Mouse (Mus musculus) small intestine, adult 2 months (tissue): ENCODE results near the gene Cdc20. TPM values are rescaled to one million over a fixed set of nuclear protein-coding genes. Genes with fewer than 3 reads are reported as not detected.

Experiments
- H3K27ac ChIP-seq: fragments of 200-500 bp; 2 replicates; pipeline ENCODE4 v1.5.1; 2012; ENCODE audit warnings: low read depth, low read length, control low read depth, inconsistent platforms; ENCODE audit not compliant: insufficient read depth
- H3K27me3 ChIP-seq: fragments of 200-500 bp; 2 replicates; pipeline ENCODE4 v1.6.1; 2012; ENCODE audit warnings: mild to moderate bottlenecking, moderate library complexity, low read length, inconsistent platforms; ENCODE audit not compliant: control insufficient read depth, insufficient read depth
- H3K36me3 ChIP-seq: fragments of 200-500 bp; 2 replicates; pipeline ENCODE4 v1.6.1; 2012; ENCODE audit warnings: mild to moderate bottlenecking, low read length, control low read depth, inconsistent platforms; ENCODE audit not compliant: control insufficient read depth, insufficient read depth
- H3K4me1 ChIP-seq: fragments of 200-500 bp; 2 replicates; pipeline ENCODE4 v1.6.1; 2012; ENCODE audit warnings: low read length, inconsistent platforms, mixed read lengths; ENCODE audit not compliant: control insufficient read depth, insufficient read depth, insufficient read length
- H3K4me3 ChIP-seq: fragments of 200-500 bp; 2 replicates; pipeline ENCODE4 v1.5.1; 2012; ENCODE audit warnings: low read depth, mild to moderate bottlenecking, control low read depth, inconsistent platforms, low read length, moderate library complexity
- CTCF ChIP-seq: fragments of 200-500 bp; IDR thresholded peaks from 2 replicates; pipeline ENCODE4 v1.5.1; 2012; ENCODE audit warnings: low read depth, mild to moderate bottlenecking, control low read depth, inconsistent platforms, low read length, moderate library complexity, mixed read lengths; ENCODE audit not compliant: insufficient replicate concordance, insufficient read length; ENCODE audit errors: extremely low read depth
- POLR2A ChIP-seq: fragments of 200-500 bp; IDR thresholded peaks from 2 replicates; pipeline ENCODE4 v1.6.1; 2012; ENCODE audit warnings: low read depth, mild to moderate bottlenecking, control low read depth, inconsistent platforms, low read length, moderate library complexity
- WGBS: fragments of 180-500 bp; shearing (Covaris S2); methylation state at CpG from one replicate; pipeline ENCODE4 v1.1.7; 2018; 5-methylcytosine and 5-hydroxymethylcytosine counted together
- polyA plus RNA-seq: library from polyadenylated mRNA; depleted of rRNA; stranded (reverse); fragments of >200 nt; gene quantifications from 2 replicates; pipeline ENCODE4 v1.2.3, GENCODE M21; 2012

Gene Cdc20
- polyA plus RNA-seq, 1 experiment: 42.8 TPM

DNA sequence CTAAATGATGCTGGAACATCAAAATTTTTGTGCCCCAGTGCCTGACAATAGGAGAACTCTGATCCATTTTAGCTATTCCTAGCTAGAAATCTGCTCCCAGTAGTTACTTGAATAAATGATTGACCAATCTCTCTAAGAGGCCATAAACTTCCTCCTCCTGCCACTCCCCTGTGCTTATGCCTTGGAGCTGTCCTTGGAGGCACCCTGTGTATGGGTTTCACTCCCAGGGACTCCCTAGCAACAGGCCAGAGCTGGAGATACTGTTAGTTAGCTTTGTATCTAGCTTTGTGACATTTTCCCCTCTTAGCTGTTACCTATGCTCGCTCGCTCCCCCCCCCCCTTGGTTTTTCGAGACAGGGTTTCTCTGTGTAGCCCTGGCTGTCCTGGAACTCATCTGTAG is 15.8 kb downstream of the Cdc20 start:
- Histone ChIP-seq H3K27ac (peak overlapping the region; percentile 64; the same call in 1 of the 2 replicates), H3K4me1 (peaks cover 8% of the 10 kb centered on the region; the same call in 1 of the 2 replicates)
- WGBS: 48% methylated on average over 3 of the region's 3 CpGs

DNA sequence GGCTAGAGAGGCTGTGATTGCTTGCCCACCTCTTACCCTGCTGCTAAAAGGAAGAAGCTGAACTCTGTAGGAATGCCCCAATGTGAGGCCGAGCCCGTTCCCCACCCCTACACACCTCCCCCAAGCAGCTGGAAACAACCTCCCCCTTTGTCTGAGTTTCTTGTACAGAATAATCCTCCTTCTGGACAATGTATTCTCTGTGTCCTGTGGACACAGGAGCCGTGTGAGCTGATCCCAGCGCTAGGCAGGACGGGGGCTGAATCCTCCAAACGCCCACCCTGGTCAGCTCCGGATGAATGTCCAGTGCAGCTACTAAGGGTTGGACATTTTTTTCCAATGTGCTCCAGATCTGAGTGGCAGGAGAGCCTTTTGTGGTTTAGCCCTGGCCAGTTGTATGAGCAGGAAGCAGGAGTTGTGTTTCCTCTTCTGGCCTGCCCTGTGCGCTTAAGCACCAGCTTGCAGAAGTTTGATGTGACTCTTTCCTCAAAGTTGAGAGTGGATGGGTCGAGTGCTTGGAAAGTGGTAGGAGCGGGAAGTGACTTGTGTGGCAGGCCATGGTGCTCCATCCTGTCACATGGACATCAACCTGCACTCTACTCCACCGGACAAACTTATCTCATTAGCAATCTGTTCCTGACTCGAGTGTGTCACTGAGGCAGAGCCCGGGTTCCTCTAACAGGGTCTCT is 19.9 kb downstream of the Cdc20 start:
- no peak overlapping the region for H3K27ac ChIP-seq
- WGBS: 87% methylated on average over 13 of the region's 13 CpGs
- peaks cover 8% of the 10 kb centered on the region; the same call in 1 of the 2 replicates for H3K4me1 ChIP-seq
- H3K36me3 ChIP-seq: peaks cover 50% of the 10 kb centered on the region
- TF ChIP-seq CTCF (no peak), POLR2A (no peak)
- H3K27me3 ChIP-seq: no peaks in the 10 kb centered on the region
- H3K4me3 ChIP-seq: no peak overlapping the region

More for the DNA sequence above, 15.8 kb downstream of the Cdc20 start:
- Histone ChIP-seq H3K4me3 (no peak overlapping the region), H3K36me3 (peaks cover 14% of the 10 kb centered on the region), H3K27me3 (no peaks in the 10 kb centered on the region)
- TF ChIP-seq CTCF (no peak), POLR2A (no peak)

DNA sequence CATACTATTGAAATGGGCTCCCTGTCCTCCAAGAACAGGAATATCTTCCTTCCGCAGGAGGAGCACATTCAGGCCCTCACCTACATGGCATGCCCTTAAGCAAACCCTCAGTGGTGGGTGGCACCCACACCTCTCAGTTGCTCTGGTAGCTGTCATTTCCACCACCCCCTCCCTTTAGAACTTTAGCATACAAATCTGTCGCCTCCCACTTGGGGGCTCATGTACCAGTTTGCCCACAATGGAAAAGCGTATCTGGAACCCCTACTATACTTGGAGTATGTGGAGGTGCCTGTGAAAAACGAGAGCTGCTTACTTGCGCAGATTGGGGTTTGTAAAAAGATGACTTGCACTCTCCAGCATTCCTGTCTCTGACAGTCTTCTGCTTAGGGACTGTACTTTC is 20.8 kb downstream of the Cdc20 start:
- Histone ChIP-seq H3K27me3 (no peaks in the 10 kb centered on the region), H3K4me3 (no peak overlapping the region), H3K4me1 (peaks cover 3% of the 10 kb centered on the region; the same call in 1 of the 2 replicates), H3K36me3 (peaks cover 56% of the 10 kb centered on the region), H3K27ac (no peak overlapping the region)
- 95% methylated on average over 5 of the region's 5 CpGs for WGBS
- no peak for TF ChIP-seq CTCF
- no peak for TF ChIP-seq POLR2A

DNA sequence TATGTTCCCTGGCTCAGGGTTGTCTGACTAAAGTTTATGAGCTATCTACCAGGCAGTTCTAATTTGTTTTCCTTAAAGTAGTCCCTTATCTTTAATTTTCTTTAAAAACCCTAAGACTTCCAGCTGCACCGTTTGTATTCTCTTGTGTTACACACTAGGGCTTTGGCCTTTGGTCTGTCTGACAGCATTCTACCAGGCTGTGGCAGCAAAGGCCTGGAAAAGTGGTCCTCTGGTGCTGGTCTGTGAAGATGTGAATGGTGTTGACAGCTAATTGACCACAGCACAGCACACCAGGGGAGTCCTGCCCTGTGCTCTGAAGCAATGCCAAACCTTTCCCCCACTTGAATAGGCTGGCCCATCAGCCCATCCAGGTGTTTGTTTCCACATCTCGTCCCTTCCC is 21.4 kb downstream of the Cdc20 start:
- 60% methylated on average over 2 of the region's 2 CpGs for WGBS
- no peaks in the 10 kb centered on the region for H3K27me3 ChIP-seq
- no peak overlapping the region for H3K4me3 ChIP-seq
- H3K36me3 ChIP-seq: peaks cover 56% of the 10 kb centered on the region
- H3K27ac ChIP-seq: no peak overlapping the region
- peaks cover under 1% of the 10 kb centered on the region; the same call in 1 of the 2 replicates for H3K4me1 ChIP-seq
- TF ChIP-seq POLR2A: no peak
- TF ChIP-seq CTCF: no peak

DNA sequence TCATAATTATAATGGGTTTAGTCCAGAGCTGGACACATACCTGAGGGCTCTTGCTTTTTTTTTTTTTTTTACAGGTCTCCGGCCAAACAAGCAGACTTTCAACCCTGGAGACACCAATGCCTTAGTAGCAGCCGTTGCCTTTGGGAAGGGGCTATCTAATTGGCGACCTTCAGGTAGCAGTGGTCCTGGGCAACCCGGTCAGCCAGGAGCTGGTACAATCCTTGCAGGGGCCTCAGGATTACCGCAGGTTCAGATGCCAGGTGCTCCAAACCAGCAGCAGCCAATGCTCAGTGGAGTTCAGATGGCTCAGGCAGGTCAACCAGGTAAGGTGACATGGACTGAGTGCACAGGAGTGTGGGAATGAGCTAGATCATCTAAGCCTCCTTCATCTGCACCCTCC is 23.6 kb downstream of the Cdc20 start:
- Histone ChIP-seq H3K36me3 (peaks cover 52% of the 10 kb centered on the region), H3K27me3 (no peaks in the 10 kb centered on the region), H3K4me3 (no peak overlapping the region), H3K4me1 (peaks cover 5% of the 10 kb centered on the region; the same call in 1 of the 2 replicates), H3K27ac (no peak overlapping the region)
- 96% methylated on average over 5 of the region's 5 CpGs for WGBS
- TF ChIP-seq CTCF: no peak
- TF ChIP-seq POLR2A: no peak

DNA sequence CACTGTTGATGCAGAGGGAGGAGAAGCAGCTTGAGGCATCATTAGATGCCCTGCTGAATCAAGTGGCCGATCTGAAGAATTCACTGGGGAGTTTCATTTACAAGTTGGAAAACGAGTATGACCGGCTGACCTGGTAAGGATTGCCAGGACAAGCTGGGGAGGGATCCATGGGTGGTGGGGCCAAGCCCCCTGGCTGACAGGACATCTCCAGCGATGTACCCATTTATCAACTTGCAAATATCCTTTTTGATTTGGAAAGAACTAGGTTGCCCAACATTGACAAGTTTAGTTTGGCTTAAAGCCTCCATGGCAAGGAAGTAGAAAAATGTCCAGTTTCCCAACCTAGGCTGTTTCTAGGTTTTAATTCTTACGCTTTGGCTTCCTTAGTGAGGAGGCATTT is 26.3 kb downstream of the Cdc20 start:
- no peaks in the 10 kb centered on the region for H3K27me3 ChIP-seq
- peaks cover 37% of the 10 kb centered on the region for H3K36me3 ChIP-seq
- H3K27ac ChIP-seq: no peak overlapping the region
- 90% methylated on average over 5 of the region's 5 CpGs for WGBS
- peaks cover 8% of the 10 kb centered on the region; the same call in 1 of the 2 replicates for H3K4me1 ChIP-seq
- H3K4me3 ChIP-seq: no peak overlapping the region
- TF ChIP-seq POLR2A: no peak
- no peak for TF ChIP-seq CTCF

DNA sequence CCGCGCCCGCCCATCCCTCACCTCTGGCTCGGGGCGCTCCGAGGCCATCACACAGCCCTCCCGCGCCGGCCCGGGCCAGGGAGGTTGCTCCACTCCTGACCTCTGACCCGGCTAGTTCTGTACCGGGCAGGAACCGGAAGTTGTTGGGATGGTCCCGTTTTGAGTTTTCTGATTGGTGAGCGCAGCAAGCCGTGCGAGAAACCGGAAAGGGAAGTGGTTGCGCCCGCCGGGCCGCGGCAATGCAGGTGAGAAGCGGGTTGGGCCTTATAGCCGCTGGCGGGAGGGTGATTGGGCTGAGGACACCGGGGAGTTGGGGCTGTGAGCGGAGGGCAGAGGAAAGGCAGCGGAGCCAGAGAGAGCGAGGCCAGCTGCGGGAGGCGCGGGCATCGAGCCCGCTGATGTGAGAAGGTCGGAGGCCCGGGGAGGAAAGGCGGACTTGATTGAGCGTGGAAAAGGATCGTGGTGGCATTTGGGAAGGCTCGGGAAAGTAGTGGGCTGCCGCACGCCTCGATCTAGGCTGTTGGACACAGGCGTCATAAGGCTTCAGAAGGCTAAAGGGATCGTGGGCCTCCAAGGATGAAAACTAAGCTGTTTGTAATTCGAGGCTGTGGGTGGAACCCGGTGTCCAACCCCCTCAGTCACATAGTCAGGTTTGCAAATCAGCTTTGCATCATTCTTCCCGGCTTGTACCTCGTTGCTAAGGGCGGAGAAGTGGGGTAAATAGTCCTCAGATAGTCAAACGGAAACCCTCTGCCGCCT is 27.8 kb downstream of the Cdc20 start, which contains the start of the genes Szt2 and Med8:
Gene Szt2, minus strand, starts transcription at position 132 of the 759 bp plus-strand sequence.
Gene Med8, plus strand, starts transcription at position 196 of the 759 bp plus-strand sequence.
- peaks cover 29% of the 10 kb centered on the region for H3K36me3 ChIP-seq
- H3K27ac ChIP-seq: peak within 1 kb of the TSS; percentile 72
- no peaks in the 10 kb centered on the region for H3K27me3 ChIP-seq
- H3K4me3 ChIP-seq: peak within 1 kb of the TSS; percentile 98
- peaks cover 8% of the 10 kb centered on the region; the same call in 1 of the 2 replicates for H3K4me1 ChIP-seq
- WGBS: under 1% methylated on average over 53 of the region's 53 CpGs
- TF ChIP-seq POLR2A (peak; percentile 71; the same call in 1 of the 2 replicates), CTCF (no peak)
